Mouse (Mus musculus) C2C12 (cell line): ENCODE data around the gene Hsbp1. TPM values are rescaled to one million over a fixed set of nuclear protein-coding genes. Genes with fewer than 3 reads are reported as not detected.
"Not testable (repeated sequence)": the region's sequence is repeated elsewhere in the genome, so short reads cannot be mapped to it uniquely, and the experiment has no call there.

Experiments used
- H3K27me3 ChIP-seq: one replicate; pipeline ENCODE4 v1.6.1; 2011; ENCODE audit not compliant: control insufficient read depth, insufficient read depth, insufficient read length
- H3K36me3 ChIP-seq: one replicate; pipeline ENCODE4 v1.6.1; 2011; ENCODE audit not compliant: control insufficient read depth, insufficient read depth
- H3K4me3 ChIP-seq: one replicate; pipeline ENCODE4 v1.5.1; 2011; ENCODE audit warnings: mild to moderate bottlenecking, control low read depth; ENCODE audit not compliant: poor library complexity, insufficient read depth, severe bottlenecking
- H3K79me2 ChIP-seq: one replicate; pipeline ENCODE4 v1.6.1; 2011; ENCODE audit not compliant: control insufficient read depth, insufficient read depth
- H3K79me3 ChIP-seq: one replicate; pipeline ENCODE4 v1.6.1; 2011; ENCODE audit warnings: low read depth, control low read depth
- H3ac ChIP-seq: one replicate; pipeline ENCODE3; 2011; ENCODE audit warnings: low read depth; ENCODE audit not compliant: control insufficient read depth, insufficient read length
- CEBPB ChIP-seq: IDR thresholded peaks from one replicate; pipeline ENCODE4 v1.6.1; 2011; ENCODE audit warnings: low read depth, mild to moderate bottlenecking, control low read depth, moderate library complexity
- CTCF ChIP-seq: IDR thresholded peaks from one replicate; pipeline ENCODE4 v1.5.1; 2011; ENCODE audit not compliant: control insufficient read depth, insufficient read depth, insufficient read length
- FOSL1 ChIP-seq: IDR thresholded peaks from one replicate; pipeline ENCODE4 v1.8.0; 2011; ENCODE audit warnings: mild to moderate bottlenecking, low read length; ENCODE audit not compliant: poor library complexity, insufficient read depth, severe bottlenecking
- MAX ChIP-seq: IDR thresholded peaks from one replicate; pipeline ENCODE4 v1.6.1; 2011; ENCODE audit warnings: mild to moderate bottlenecking, control low read depth
- MYOD1 ChIP-seq: IDR thresholded peaks from one replicate; pipeline ENCODE4 v1.6.1; 2011; ENCODE audit warnings: low read depth; ENCODE audit not compliant: control insufficient read depth, insufficient read length
- MYOG ChIP-seq: IDR thresholded peaks from one replicate; pipeline ENCODE4 v1.6.1; 2011; ENCODE audit not compliant: control insufficient read depth, insufficient read length; ENCODE audit errors: extremely low read depth
- USF1 ChIP-seq: IDR thresholded peaks from one replicate; pipeline ENCODE4 v1.6.1; 2011; ENCODE audit warnings: low read depth, mild to moderate bottlenecking, control low read depth, moderate library complexity
- polyA plus RNA-seq: library from polyadenylated mRNA; unstranded; fragments of >200 nt; fragmentation: generic; extraction: Trizol; gene quantifications from one replicate; pipeline ENCODE4 v1.2.1, GENCODE M21; 2012; ENCODE audit warnings: missing spikeins

Gene Hsbp1
- polyA plus RNA-seq, 1 experiment = 135 TPM

GRCm38 (mm10) chr8:119352977-119353658 is 8.8 kb downstream of the Hsbp1 start:
- H3K79me3 ChIP-seq = no peaks in the 10 kb centered on the region
- H3K27me3 ChIP-seq = no peaks in the 10 kb centered on the region
- TF ChIP-seq MAX = no peak
- TF ChIP-seq USF1 = no peak
- TF ChIP-seq MYOD1 = no peak
- peaks cover 17% of the 10 kb centered on the region for H3K36me3 ChIP-seq
- no peaks in the 10 kb centered on the region for H3K79me2 ChIP-seq
- no peak overlapping the region for H3K4me3 ChIP-seq
- no peak overlapping the region for H3ac ChIP-seq

- Histone ChIP-seq H3K79me2 (no peaks in the 10 kb centered on the region), H3K79me3 (no peaks in the 10 kb centered on the region), H3K36me3 (peaks cover 11% of the 10 kb centered on the region), H3K4me3 (no peak overlapping the region), H3ac (no peak overlapping the region), H3K27me3 (no peaks in the 10 kb centered on the region)
- TF ChIP-seq MYOG (no peak), CEBPB (no peak), FOSL1 (no peak), MYOD1 (no peak), USF1 (no peak), MAX (no peak), CTCF (no peak)
Observed at GRCm38 (mm10) chr8:119353659-119354023, 9.4 kb downstream of the Hsbp1 start.

- not testable (repeated sequence) for H3K4me3 ChIP-seq, H3K79me2 ChIP-seq, H3K79me3 ChIP-seq, H3ac ChIP-seq, H3K27me3 ChIP-seq, H3K36me3 ChIP-seq
Observed at GRCm38 (mm10) chr8:119356631-119357030, 12.3 kb downstream of the Hsbp1 start.

GRCm38 (mm10) chr8:119358175-119358574 is 13.9 kb downstream of the Hsbp1 start:
- H3K79me2 ChIP-seq = no peaks in the 10 kb centered on the region
- H3K27me3 ChIP-seq = peaks cover 12% of the 10 kb centered on the region
- no peak for TF ChIP-seq MYOD1
- no peak for TF ChIP-seq CTCF
- TF ChIP-seq FOSL1 = no peak
- no peak for TF ChIP-seq MYOG
- TF ChIP-seq MAX = no peak
- no peak for TF ChIP-seq CEBPB
- no peak for TF ChIP-seq USF1
- no peak overlapping the region for H3ac ChIP-seq
- no peak overlapping the region for H3K4me3 ChIP-seq
- H3K79me3 ChIP-seq = no peaks in the 10 kb centered on the region
- H3K36me3 ChIP-seq = no peaks in the 10 kb centered on the region

- Histone ChIP-seq H3K27me3 (peaks cover 12% of the 10 kb centered on the region), H3K4me3 (no peak overlapping the region)
- TF ChIP-seq FOSL1 = no peak
- TF ChIP-seq CTCF = peak; percentile 91
Observed at GRCm38 (mm10) chr8:119358836-119359235, 14.5 kb downstream of the Hsbp1 start.

GRCm38 (mm10) chr8:119360686-119361295 is 16.5 kb downstream of the Hsbp1 start:
- Histone ChIP-seq H3K36me3 (no peaks in the 10 kb centered on the region), H3K79me3 (no peaks in the 10 kb centered on the region), H3K27me3 (peaks cover 24% of the 10 kb centered on the region), H3ac (no peak overlapping the region), H3K4me3 (no peak overlapping the region), H3K79me2 (no peaks in the 10 kb centered on the region)
- TF ChIP-seq FOSL1 = no peak
- TF ChIP-seq CEBPB = no peak
- no peak for TF ChIP-seq CTCF
- TF ChIP-seq MYOD1 = no peak
- TF ChIP-seq USF1 = no peak
- no peak for TF ChIP-seq MYOG
- no peak for TF ChIP-seq MAX

More at GRCm38 (mm10) chr8:119358836-119359235, 14.5 kb downstream of the Hsbp1 start:
- Histone ChIP-seq H3K79me2 (no peaks in the 10 kb centered on the region), H3K79me3 (no peaks in the 10 kb centered on the region), H3K36me3 (no peaks in the 10 kb centered on the region), H3ac (no peak overlapping the region)

- H3K79me2 ChIP-seq, H3K4me3 ChIP-seq, H3K79me3 ChIP-seq, H3K27me3 ChIP-seq, H3ac ChIP-seq, H3K36me3 ChIP-seq: not testable (repeated sequence)
Observed at GRCm38 (mm10) chr8:119374716-119375115, 30.4 kb downstream of the Hsbp1 start.
